In the genomic region with DNA sequence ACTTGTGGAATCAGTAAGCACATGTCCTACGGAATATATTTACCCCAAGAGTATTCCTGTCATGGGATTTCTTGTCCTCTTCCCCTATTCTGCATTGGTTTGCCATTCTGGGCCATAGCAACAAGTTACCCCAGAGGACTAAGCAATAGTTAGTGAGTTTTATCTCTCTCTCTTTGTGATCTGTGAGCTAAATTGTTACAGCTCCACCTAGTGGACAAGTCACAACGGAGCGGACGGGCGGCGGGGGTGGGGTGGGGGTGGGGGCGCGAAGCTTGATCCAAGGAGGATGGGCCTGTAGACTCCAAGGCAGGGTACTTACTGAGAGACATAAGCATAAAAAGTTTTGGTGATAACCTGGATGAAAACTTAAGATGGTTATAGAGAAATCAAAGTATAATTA, we compare ENCODE assay signal across 8 mouse cellular contexts.
DNase-seq lines count a peak whose midpoint lies in the region; ATAC-seq lines count a peak whose summit lies in the region.

No protein-coding gene starts in this region.

- no peak overlapping the region for H3K27ac ChIP-seq in intestine, embryonic 16.5 days (ENCODE audit: low read length)

- H3K9me3 ChIP-seq in intestine, embryonic 16.5 days (ENCODE audit: control insufficient read depth, low read length) = no peaks in the 10 kb centered on the region

- H3K4me2 ChIP-seq in intestine, embryonic 16.5 days (ENCODE audit: low read depth, low read length) = no peak overlapping the region

- H3K27me3 ChIP-seq in intestine, embryonic 16.5 days (replicated peaks; ENCODE audit: control insufficient read depth, insufficient read depth, low read length) = no peaks in the 10 kb centered on the region

- 8% methylated on average over 8 of the region's 8 CpGs for whole genome bisulfite sequencing in intestine, embryonic 16.5 days

- no peaks in the 10 kb centered on the region for H3K4me1 ChIP-seq in intestine, embryonic 16.5 days (ENCODE audit: control insufficient read depth, insufficient read depth, low read length)

- H3K36me3 ChIP-seq in intestine, embryonic 16.5 days (ENCODE audit: control insufficient read depth, insufficient read depth, low read length) = no peaks in the 10 kb centered on the region

- peak; percentile 26 for DNase-seq in heart, postnatal 4 days
- no peak for DNase-seq in heart, adult 11 months
- peak; percentile 8 for DNase-seq in 3134 (ENCODE audit: extremely low read depth, insufficient read length, low spot score)
- peak; percentile 1 to 7 for DNase-seq in adrenal gland, postnatal 36 days
- DNase-seq in yolk sac, embryonic 10.5 days (ENCODE audit: low spot score) = peak; percentile 9
- DNase-seq in thymus, postnatal 14 days = no peak

- H3K9ac ChIP-seq in intestine, embryonic 16.5 days (ENCODE audit: low read depth, low read length) = no peak overlapping the region

- no peak overlapping the region for H3K4me3 ChIP-seq in intestine, embryonic 16.5 days (ENCODE audit: low read length)

- 0 out of 2 replicates have a peak, but pooled peaks have one; percentile 38 for ATAC-seq in intestine, embryonic 16.5 days
- ATAC-seq in megakaryocyte progenitor cell, adult 5-6 weeks (replicated peaks; ENCODE audit: poor library complexity) = no peak

Comparison
In these comparisons a context has a peak if more than half of its experiments do, and no peak if none do; other contexts are left out.
1. DNase-seq: peak in heart, postnatal 4 days (single experiment), 3134 (single experiment), adrenal gland, postnatal 36 days (2 of 2) and yolk sac, embryonic 10.5 days (single experiment); none in heart, adult 11 months (single experiment) and thymus, postnatal 14 days (single experiment).